8 mouse cellular contexts compared by ENCODE assay signal in genomic region chr1:74392446-74392994, GRCm38 (mm10). TPM values are rescaled to one million over a fixed set of nuclear protein-coding genes. Genes with fewer than 3 reads are reported as not detected.
DNase-seq lines count a peak whose midpoint lies in the region; ATAC-seq and TF ChIP-seq lines count a peak whose summit lies in the region.

No protein-coding gene starts in this region.

- no peaks in the 10 kb centered on the region for H3K27me3 ChIP-seq in embryonic facial prominence, embryonic 13.5 days
- no peaks in the 10 kb centered on the region for H3K27me3 ChIP-seq in intestine, embryonic 16.5 days (replicated peaks; ENCODE audit: control insufficient read depth, insufficient read depth, low read length)
- no peaks in the 10 kb centered on the region for H3K27me3 ChIP-seq in liver, embryonic 16.5 days (ENCODE audit: control insufficient read depth, insufficient read depth, low read depth, low read length)
- no peaks in the 10 kb centered on the region for H3K27me3 ChIP-seq in stomach, postnatal 0 days (ENCODE audit: control insufficient read depth, insufficient read depth, low read length)

- TF ChIP-seq POLR2A in lung, adult 2 months (IDR thresholded peaks at IDR 0.05; ENCODE audit: borderline replicate concordance, extremely low read depth, low read depth, low read length): no peak

- no peaks in the 10 kb centered on the region for H3K9me3 ChIP-seq in embryonic facial prominence, embryonic 13.5 days
- no peaks in the 10 kb centered on the region for H3K9me3 ChIP-seq in intestine, embryonic 16.5 days (ENCODE audit: control insufficient read depth, low read length)
- no peaks in the 10 kb centered on the region for H3K9me3 ChIP-seq in liver, embryonic 16.5 days (replicated peaks; ENCODE audit: control insufficient read depth, low read length)
- H3K9me3 ChIP-seq in stomach, postnatal 0 days (ENCODE audit: control insufficient read depth, low read length): no peaks in the 10 kb centered on the region

- peak overlapping the region; percentile 98 for H3K27ac ChIP-seq in embryonic facial prominence, embryonic 13.5 days
- peak overlapping the region; percentile 99 for H3K27ac ChIP-seq in intestine, embryonic 16.5 days (ENCODE audit: low read length)
- H3K27ac ChIP-seq in liver, embryonic 16.5 days (ENCODE audit: low read length): peak overlapping the region; percentile 98
- peak overlapping the region; percentile 100 for H3K27ac ChIP-seq in stomach, postnatal 0 days (replicated peaks)

- H3K36me3 ChIP-seq in embryonic facial prominence, embryonic 13.5 days: peaks cover 23% of the 10 kb centered on the region
- peaks cover 19% of the 10 kb centered on the region for H3K36me3 ChIP-seq in intestine, embryonic 16.5 days (ENCODE audit: control insufficient read depth, insufficient read depth, low read length)
- H3K36me3 ChIP-seq in liver, embryonic 16.5 days (ENCODE audit: control insufficient read depth, insufficient read depth): peaks cover 20% of the 10 kb centered on the region
- H3K36me3 ChIP-seq in stomach, postnatal 0 days (ENCODE audit: control insufficient read depth, insufficient read depth, low read length): peaks cover 11% of the 10 kb centered on the region

- H3K4me2 ChIP-seq in embryonic facial prominence, embryonic 13.5 days: peak overlapping the region; percentile 94
- H3K4me2 ChIP-seq in intestine, embryonic 16.5 days (ENCODE audit: low read depth, low read length): peak overlapping the region; percentile 65
- peak overlapping the region; percentile 99 for H3K4me2 ChIP-seq in liver, embryonic 16.5 days (ENCODE audit: low read depth, low read length)
- H3K4me2 ChIP-seq in stomach, postnatal 0 days (replicated peaks; ENCODE audit: low read depth): peak overlapping the region; percentile 96

- H3K4me1 ChIP-seq in lung, adult 2 months (ENCODE audit: control insufficient read depth, insufficient read depth, low read length): peaks cover 18% of the 10 kb centered on the region
- peaks cover 55% of the 10 kb centered on the region for H3K4me1 ChIP-seq in embryonic facial prominence, embryonic 13.5 days
- peaks cover 37% of the 10 kb centered on the region for H3K4me1 ChIP-seq in intestine, embryonic 16.5 days (ENCODE audit: control insufficient read depth, insufficient read depth, low read length)
- H3K4me1 ChIP-seq in liver, embryonic 16.5 days (ENCODE audit: control insufficient read depth, low read depth, low read length): peaks cover 60% of the 10 kb centered on the region
- peaks cover 3% of the 10 kb centered on the region for H3K4me1 ChIP-seq in stomach, postnatal 0 days (replicated peaks; ENCODE audit: control insufficient read depth, insufficient read depth)

- no peak; the same call in 1 of the 2 replicates for ATAC-seq in embryonic facial prominence, embryonic 13.5 days (ENCODE audit: insufficient number of reproducible peaks, insufficient read depth, low FRiP score, low TSS enrichment, low read depth)
- peak; percentile 15 for ATAC-seq in intestine, embryonic 16.5 days
- peak; percentile 10 for ATAC-seq in liver, embryonic 16.5 days (ENCODE audit: low read depth)
- 0 out of 2 replicates have a peak, but pooled peaks have one; percentile 1 for ATAC-seq in stomach, postnatal 0 days (ENCODE audit: low FRiP score, low TSS enrichment)

- no peak for TF ChIP-seq EP300 in stomach, postnatal 0 days (optimal IDR thresholded peaks at IDR 0.05)

- TF ChIP-seq CTCF in lung, adult 2 months (IDR thresholded peaks at IDR 0.05; ENCODE audit: insufficient read depth, low read length): no peak
- no peak for TF ChIP-seq CTCF in stomach, postnatal 0 days (IDR thresholded peaks at IDR 0.05; ENCODE audit: low read depth)

- WGBS in lung, adult 2 months: 1% methylated on average over 16 of the region's 16 CpGs
- WGBS in embryonic facial prominence, embryonic 13.5 days: 2% methylated on average over 16 of the region's 16 CpGs
- 2% methylated on average over 16 of the region's 16 CpGs for WGBS in intestine, embryonic 16.5 days
- 5% methylated on average over 16 of the region's 16 CpGs for WGBS in liver, embryonic 16.5 days (ENCODE audit: insufficient replicate concordance)
- WGBS in stomach, postnatal 0 days: 1% methylated on average over 16 of the region's 16 CpGs

- peak overlapping the region; percentile 99 for H3K9ac ChIP-seq in embryonic facial prominence, embryonic 13.5 days
- H3K9ac ChIP-seq in intestine, embryonic 16.5 days (ENCODE audit: low read depth, low read length): peak overlapping the region; percentile 98
- peak overlapping the region; percentile 98 for H3K9ac ChIP-seq in liver, embryonic 16.5 days (ENCODE audit: low read depth, low read length)
- H3K9ac ChIP-seq in stomach, postnatal 0 days (ENCODE audit: low read length): peak overlapping the region; percentile 100

- no peak for DNase-seq in lung, adult 2 months
- DNase-seq in lung, adult 18-20 months: no peak
- DNase-seq in stomach, postnatal 0 days (ENCODE audit: low spot score): peak; percentile 78
- DNase-seq in layer of hippocampus, postnatal 10 days (ENCODE audit: low spot score in 2 of 2): no peak
- DNase-seq in gastrocnemius, adult 8-10 months (ENCODE audit: low spot score in 2 of 2): no peak

- peak overlapping the region; percentile 93 for H3K4me3 ChIP-seq in lung, adult 2 months (replicated peaks; ENCODE audit: extremely low read depth, low read depth, low read length)
- H3K4me3 ChIP-seq in embryonic facial prominence, embryonic 13.5 days: peak overlapping the region; percentile 91
- H3K4me3 ChIP-seq in intestine, embryonic 16.5 days (ENCODE audit: low read length): peak overlapping the region; percentile 78
- peak overlapping the region; percentile 94 for H3K4me3 ChIP-seq in liver, embryonic 16.5 days (ENCODE audit: low read depth, low read length)
- peak overlapping the region; percentile 91 for H3K4me3 ChIP-seq in stomach, postnatal 0 days (ENCODE audit: low read depth, low read length)

RNA-seq across cellular contexts. Expression of gene Ctdsp1, which starts 1.2 kb away (rescaled TPM):
- 197 and 200 TPM in 2 replicates for polyA plus RNA-seq in lung, adult 2 months (2012; rRNA removed)
- 91.0 and 92.3 TPM in 2 replicates for polyA plus RNA-seq in embryonic facial prominence, embryonic 13.5 days (2015; fragmentation: Nextera tagmentation; extraction: Ambion mirVana)
- 69.4 and 72.3 TPM in 2 replicates for polyA plus RNA-seq in intestine, embryonic 16.5 days (2015; fragmentation: Nextera tagmentation; extraction: Ambion mirVana)
- 45.9 and 48.6 TPM in 2 replicates for polyA plus RNA-seq in liver, embryonic 16.5 days (2015; fragmentation: Nextera tagmentation; extraction: Ambion mirVana)
- polyA plus RNA-seq in stomach, postnatal 0 days (2015; fragmentation: Nextera tagmentation; extraction: Ambion mirVana): 45.2 and 47.4 TPM in 2 replicates
- total RNA-seq in layer of hippocampus, postnatal 10 days (2021): 10 to 100 TPM; 23.8 to 27.2 TPM
- 100 to 1,000 TPM; 105 to 110 (median 107) TPM for total RNA-seq in gastrocnemius, adult 8-10 months (2022)

RNA-seq across cellular contexts. Expression of gene Vil1, which starts 16.7 kb away (rescaled TPM):
- 0.31 and 1.1 TPM in 2 replicates for polyA plus RNA-seq in lung, adult 2 months (2012; rRNA removed)
- polyA plus RNA-seq in embryonic facial prominence, embryonic 13.5 days (2015; fragmentation: Nextera tagmentation; extraction: Ambion mirVana): 0.20 and 2.0 TPM in 2 replicates
- polyA plus RNA-seq in intestine, embryonic 16.5 days (2015; fragmentation: Nextera tagmentation; extraction: Ambion mirVana): 207 and 244 TPM in 2 replicates
- polyA plus RNA-seq in liver, embryonic 16.5 days (2015; fragmentation: Nextera tagmentation; extraction: Ambion mirVana): 0.69 and 1.6 TPM in 2 replicates
- polyA plus RNA-seq in stomach, postnatal 0 days (2015; fragmentation: Nextera tagmentation; extraction: Ambion mirVana): 11.1 and 12.8 TPM in 2 replicates
- total RNA-seq in layer of hippocampus, postnatal 10 days (2021): 1 to 10 TPM in 1 of 2 experiments, under 1 TPM in 1; 0.31 to 1.2 TPM
- total RNA-seq in gastrocnemius, adult 8-10 months (2022): not detected

RNA-seq across cellular contexts. Expression of gene Slc11a1, which starts 17.5 kb away (rescaled TPM):
- polyA plus RNA-seq in lung, adult 2 months (2012; rRNA removed): 33.3 and 41.8 TPM in 2 replicates
- polyA plus RNA-seq in embryonic facial prominence, embryonic 13.5 days (2015; fragmentation: Nextera tagmentation; extraction: Ambion mirVana): 1.8 and 2.8 TPM in 2 replicates
- 8.0 and 8.9 TPM in 2 replicates for polyA plus RNA-seq in intestine, embryonic 16.5 days (2015; fragmentation: Nextera tagmentation; extraction: Ambion mirVana)
- polyA plus RNA-seq in liver, embryonic 16.5 days (2015; fragmentation: Nextera tagmentation; extraction: Ambion mirVana): 17.4 and 17.9 TPM in 2 replicates
- polyA plus RNA-seq in stomach, postnatal 0 days (2015; fragmentation: Nextera tagmentation; extraction: Ambion mirVana): 3.0 and 3.8 TPM in 2 replicates
- 1 to 10 TPM; 2.0 to 3.0 TPM for total RNA-seq in layer of hippocampus, postnatal 10 days (2021)
- 1 to 10 TPM; 2.1 to 6.5 (median 5.1) TPM for total RNA-seq in gastrocnemius, adult 8-10 months (2022)

RNA-seq across cellular contexts. Expression of gene Catip, which starts 30.6 kb away (rescaled TPM):
- polyA plus RNA-seq in lung, adult 2 months (2012; rRNA removed): 10.2 TPM in 2 replicates
- 0.63 and 0.77 TPM in 2 replicates for polyA plus RNA-seq in embryonic facial prominence, embryonic 13.5 days (2015; fragmentation: Nextera tagmentation; extraction: Ambion mirVana)
- polyA plus RNA-seq in intestine, embryonic 16.5 days (2015; fragmentation: Nextera tagmentation; extraction: Ambion mirVana): 0.24 and 0.50 TPM in 2 replicates
- polyA plus RNA-seq in liver, embryonic 16.5 days (2015; fragmentation: Nextera tagmentation; extraction: Ambion mirVana): 0.05 and 0.08 TPM in 2 replicates
- polyA plus RNA-seq in stomach, postnatal 0 days (2015; fragmentation: Nextera tagmentation; extraction: Ambion mirVana): 0.50 and 0.73 TPM in 2 replicates
- total RNA-seq in layer of hippocampus, postnatal 10 days (2021): 1 to 10 TPM; 1.2 to 1.7 TPM
- total RNA-seq in gastrocnemius, adult 8-10 months (2022): under 1 TPM in 3 of 4 experiments, not detected in 1; 0.21 to 0.44 (median 0.36) TPM

Comparison
In these comparisons a context has a peak if more than half of its experiments do, and no peak if none do; other contexts are left out.
1. RNA of gene Vil1, which starts 16.7 kb away (polyA plus RNA-seq): 207 to 244 TPM in intestine, embryonic 16.5 days; 11.1 to 12.8 TPM in stomach, postnatal 0 days, 0.69 to 1.6 TPM in liver, embryonic 16.5 days, 0.31 to 1.1 TPM in lung, adult 2 months and 0.20 to 2.0 TPM in embryonic facial prominence, embryonic 13.5 days; every median in the first group is over 10 times any median in the second.
2. Peak in every context shown above with its lines, with median percentiles within 50 percentile points of each other: H3K4me3 ChIP-seq, H3K27ac ChIP-seq, H3K4me2 ChIP-seq and H3K9ac ChIP-seq.